Mouse (Mus musculus) kidney, adult 2 months (tissue): ENCODE results near the gene Xirp1.

Experiments used
- CTCF ChIP-seq: fragments of 200-500 bp; conservative IDR thresholded peaks from 2 replicates; pipeline ENCODE4 v1.5.1; 2011; ENCODE audit warnings: low read depth, mild to moderate bottlenecking, control low read depth, low read length, moderate library complexity, mixed read lengths; ENCODE audit not compliant: insufficient read depth, insufficient read length
- POLR2A ChIP-seq: fragments of 200-500 bp; IDR thresholded peaks from one replicate; pipeline ENCODE4 v1.6.1; 2011; ENCODE audit warnings: low read depth, low read length, control low read depth

DNA sequence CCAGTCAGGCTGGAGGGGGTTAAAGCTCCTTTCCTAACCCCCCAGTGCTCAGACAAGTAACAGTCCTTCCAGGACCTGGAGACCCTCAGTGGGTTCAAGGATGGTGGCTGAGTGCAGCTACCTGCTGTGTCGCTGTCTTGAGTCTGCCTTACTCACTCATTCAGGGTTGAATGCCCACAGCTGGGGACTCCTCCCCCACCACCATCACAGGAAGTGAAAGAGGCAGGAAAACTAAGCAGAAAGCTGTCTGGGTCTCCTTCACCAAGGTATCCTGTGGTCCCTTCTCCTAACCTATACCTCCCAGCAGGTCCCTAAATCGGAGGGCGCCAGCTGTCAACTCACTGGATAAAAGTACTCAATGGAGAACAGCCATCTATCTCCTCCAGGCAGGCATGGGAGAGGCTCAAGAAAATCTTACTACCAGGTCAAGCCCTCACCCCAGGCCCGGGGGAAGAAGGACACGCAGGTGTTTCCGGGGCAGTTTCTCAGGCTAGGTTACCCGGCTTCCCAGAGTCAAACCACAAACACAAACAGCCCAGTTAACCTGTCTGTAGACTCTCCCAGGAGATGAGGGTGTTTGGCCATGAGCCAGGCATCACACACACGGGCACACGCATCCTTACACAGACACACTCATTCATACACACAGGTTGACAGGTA, 45.1 kb downstream of the Xirp1 start:
- TF ChIP-seq CTCF (no peak), POLR2A (no peak)
